Mouse (Mus musculus) left cerebral cortex, postnatal 14 days (tissue): ENCODE data around the gene Ctbp2. TPM values are rescaled to one million over a fixed set of nuclear protein-coding genes. Genes with fewer than 3 reads are reported as not detected.
A peak's percentile ranks its signal among the peaks of the same experiment; 100 is the strongest.

Experiments used
- DNase-seq, 2 experiments: peaks; one replicate each; pipeline ENCODE4 v3.0.0; 2021 to 2022; ENCODE audit warnings: low spot score in 2 of 2, mixed read lengths in 1 of 2
- intact Hi-C: fragments of 180-260 bp; cut with DNase I; formaldehyde crosslinking; loops from one replicate; pipeline ENCODE4 v1.15.1; 2025
- long read RNA-seq, 2 experiments: library from polyadenylated mRNA; stranded (forward); transcript quantifications; one replicate each; pipeline ENCODE4 v2.0.0; 2021
- total RNA-seq, 2 experiments: library from RNA; stranded (reverse); gene quantifications; 2 replicates each; pipeline ENCODE4 v1.2.3; 2021

Gene Ctbp2
- 10 to 100 TPM; 26.0 to 26.2 TPM for total RNA-seq
- long read RNA-seq, experiment 1, partial matches to known transcripts = 1 of 8 reads
- long read RNA-seq, experiment 1, other reads (novel, unspliced or antisense) = 4 of 8 reads
- long read RNA-seq, experiment 2, partial matches to known transcripts = 0 of 12 reads
- long read RNA-seq, experiment 2, other reads (novel, unspliced or antisense) = 9 of 12 reads

- DNase-seq = peak; percentile 61 to 73
- intact Hi-C loops = loop anchor here (5.0 kb wide), 2 partner anchors 92 to 513 kb away; partner anchors contain the start of gene Edrf1
Measured at GRCm38 (mm10) chr7:133123999-133124700, at the start of gene Ctbp2. Ctbp2 (minus strand) TSS chr7:133124354.

GRCm38 (mm10) chr7:133171403-133172032, 47.4 kb upstream of the Ctbp2 start:
- peak in 1 of 2 experiments; percentile 38 for DNase-seq
- intact Hi-C loops = no loop called here

GRCm38 (mm10) chr7:133168928-133169327, 44.8 kb upstream of the Ctbp2 start:
- intact Hi-C loops = no loop called here
- no peak for DNase-seq

GRCm38 (mm10) chr7:133167903-133168302, 43.7 kb upstream of the Ctbp2 start:
- intact Hi-C loops = no loop called here
- no peak for DNase-seq

GRCm38 (mm10) chr7:133164770-133165169, 40.6 kb upstream of the Ctbp2 start:
- DNase-seq = peak in 1 of 2 experiments; percentile 43
- intact Hi-C loops = no loop called here

GRCm38 (mm10) chr7:133163011-133163410, 38.9 kb upstream of the Ctbp2 start:
- intact Hi-C loops = no loop called here

GRCm38 (mm10) chr7:133162131-133162530, 38.0 kb upstream of the Ctbp2 start:
- intact Hi-C loops = no loop called here
- no peak for DNase-seq

More at GRCm38 (mm10) chr7:133163011-133163410, 38.9 kb upstream of the Ctbp2 start:
- no peak for DNase-seq

- intact Hi-C loops = no loop called here
- no peak for DNase-seq
Measured at GRCm38 (mm10) chr7:133161362-133162080, 37.4 kb upstream of the Ctbp2 start.

- DNase-seq = no peak
- intact Hi-C loops = no loop called here
Measured at GRCm38 (mm10) chr7:133159519-133159918, 35.4 kb upstream of the Ctbp2 start.

GRCm38 (mm10) chr7:133155621-133156020, 31.5 kb upstream of the Ctbp2 start:
- DNase-seq = no peak
- intact Hi-C loops = no loop called here

GRCm38 (mm10) chr7:133154846-133155245, 30.7 kb upstream of the Ctbp2 start:
- intact Hi-C loops = no loop called here
- no peak for DNase-seq

GRCm38 (mm10) chr7:133139689-133140336, 15.7 kb upstream of the Ctbp2 start:
- DNase-seq = no peak
- intact Hi-C loops = no loop called here

GRCm38 (mm10) chr7:133133552-133133951, 9.4 kb upstream of the Ctbp2 start:
- intact Hi-C loops = no loop called here
- DNase-seq = no peak

- intact Hi-C loops = no loop called here
- DNase-seq = no peak
Measured at GRCm38 (mm10) chr7:133132702-133133101, 8.5 kb upstream of the Ctbp2 start.

GRCm38 (mm10) chr7:133124701-133125485, 739 bp upstream of the Ctbp2 start:
- intact Hi-C loops = loop anchor here (5.0 kb wide), 2 partner anchors 93 to 512 kb away; partner anchors contain the start of gene Edrf1
- DNase-seq = no peak

GRCm38 (mm10) chr7:133123244-133123998, 733 bp downstream of the Ctbp2 start, which contains the start of gene Fgfr2:
Fgfr2 (minus strand) TSS chr7:133123350.
- DNase-seq = peak in 1 of 2 experiments; percentile 22
- intact Hi-C loops = loop anchor here (5.0 kb wide), 2 partner anchors 91 to 514 kb away; partner anchors contain the start of gene Edrf1

- no peak for DNase-seq
- intact Hi-C loops = loop anchor here (5.0 kb wide), 2 partner anchors 90 to 515 kb away; partner anchors contain the start of gene Edrf1
Measured at GRCm38 (mm10) chr7:133122379-133123243, 1.5 kb downstream of the Ctbp2 start.
